Mouse (Mus musculus) MEL (cell line): Measurements from ENCODE around the gene Scn2b.

Source experiments
- CTCF ChIP-seq, 3 experiments: IDR thresholded peaks in 2 of 3; conservative IDR thresholded peaks in 1 of 3; 2 replicates each; pipeline ENCODE4 v1.5.1; 2011 to 2012; ENCODE audit warnings: low read length in 3 of 3, low read depth in 2 of 3, mild to moderate bottlenecking in 2 of 3, improper control_type of control experiment in 1 of 3, inconsistent platforms in 1 of 3, mixed read lengths in 1 of 3, moderate library complexity in 1 of 3; ENCODE audit not compliant: control insufficient read depth in 1 of 3, insufficient read depth in 1 of 3, poor library complexity in 1 of 3, severe bottlenecking in 1 of 3
- NELFE ChIP-seq: IDR thresholded peaks from 2 replicates; pipeline ENCODE4 v1.6.1; 2011; ENCODE audit warnings: low read depth, low read length, improper control_type of control experiment
- POLR2A ChIP-seq, 2 experiments: IDR thresholded peaks; 2 replicates each; pipeline ENCODE4 v1.6.1; 2011 to 2012; ENCODE audit warnings: low read length in 2 of 2, mild to moderate bottlenecking in 2 of 2, control low read depth in 1 of 2, improper control_type of control experiment in 1 of 2, low read depth in 1 of 2, moderate library complexity in 1 of 2; ENCODE audit not compliant: control insufficient read depth in 1 of 2, insufficient read depth in 1 of 2, poor library complexity in 1 of 2
- POLR2AphosphoS2 ChIP-seq: IDR thresholded peaks from 2 replicates; pipeline ENCODE4 v1.6.1; 2011; ENCODE audit warnings: low read length, improper control_type of control experiment
- POLR2AphosphoS5 ChIP-seq: IDR thresholded peaks from 2 replicates; pipeline ENCODE4 v1.6.1; 2012; ENCODE audit warnings: low read depth, borderline replicate concordance, mild to moderate bottlenecking, inconsistent platforms, low read length, moderate library complexity, mixed read lengths
- ZC3H11A ChIP-seq: IDR thresholded peaks from 2 replicates; pipeline ENCODE4 v1.6.1; 2012; ENCODE audit warnings: low read depth, mild to moderate bottlenecking, inconsistent platforms, low read length, improper control_type of control experiment

- no peak for TF ChIP-seq POLR2A (IDR thresholded peaks at IDR 0.05; ENCODE audit: control insufficient read depth in 1 of 2, insufficient read depth in 1 of 2, low read depth in 1 of 2, low read length in 2 of 2, poor library complexity in 1 of 2)
- no peak for TF ChIP-seq ZC3H11A
- TF ChIP-seq POLR2AphosphoS2 = no peak
- no peak for TF ChIP-seq NELFE
- TF ChIP-seq CTCF (IDR thresholded peaks at IDR 0.05 in 2 of 3, conservative IDR thresholded peaks at IDR 0.05 in 1 of 3; ENCODE audit: control insufficient read depth in 1 of 3, insufficient read depth in 1 of 3, low read depth in 2 of 3, low read length in 3 of 3, poor library complexity in 1 of 3, severe bottlenecking in 1 of 3) = no peak
- no peak for TF ChIP-seq POLR2AphosphoS5
Measured at GRCm38 (mm10) chr9:45130119-45130518, 12.5 kb downstream of the Scn2b start.
